Mouse (Mus musculus): ENCODE data around the gene Scamp5.

Gene Scamp5

GRCm38 (mm10) chr9:57467896-57468549, at the start of gene Scamp5:
Scamp5 (minus strand) TSS chr9:57468060.
- DNase-seq (ENCODE audit: low spot score): peak; percentile 95

- peak; percentile 76 for DNase-seq (ENCODE audit: low spot score)
Observed at GRCm38 (mm10) chr9:57517113-57517512, 49.3 kb upstream of the Scamp5 start.

DNA sequence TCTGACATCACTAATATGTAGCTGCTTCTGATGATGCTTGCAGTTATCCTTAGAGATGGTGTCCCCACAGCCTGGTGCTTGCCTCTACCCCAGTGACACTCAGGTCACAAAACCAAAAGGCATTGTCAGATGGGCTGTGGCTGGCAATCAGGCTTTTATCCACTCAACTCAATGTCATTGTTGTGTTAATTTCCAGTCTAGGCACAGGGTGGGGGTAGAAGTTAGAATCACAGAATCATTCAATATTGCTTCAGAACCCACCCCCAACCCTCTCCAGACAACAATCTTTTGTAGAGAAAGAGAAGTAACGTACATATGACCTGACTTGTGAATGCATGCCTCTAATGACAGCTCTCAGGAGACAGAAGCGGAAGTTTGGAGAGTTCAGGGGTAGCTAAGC, 42.7 kb upstream of the Scamp5 start:
- DNase-seq (ENCODE audit: low spot score): no peak

GRCm38 (mm10) chr9:57505700-57506099, 37.8 kb upstream of the Scamp5 start:
- peak; percentile 48 for DNase-seq (ENCODE audit: low spot score)

- DNase-seq (ENCODE audit: low spot score): no peak
Observed at GRCm38 (mm10) chr9:57504891-57505290, 37.0 kb upstream of the Scamp5 start.

DNA sequence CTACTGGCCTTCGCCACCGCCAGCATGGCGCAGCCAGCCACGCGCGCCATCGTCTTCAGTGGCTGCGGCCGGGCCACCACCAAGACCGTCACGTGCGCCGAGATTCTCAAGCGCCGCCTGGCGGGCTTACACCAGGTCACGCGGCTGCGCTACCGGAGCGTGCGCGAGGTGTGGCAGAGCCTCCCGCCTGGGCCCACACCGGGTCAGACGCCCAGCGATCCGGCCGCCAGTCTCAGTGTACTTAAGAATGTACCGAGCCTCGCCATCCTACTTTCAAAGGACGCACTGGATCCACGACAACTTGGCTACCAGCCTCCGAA, 36.5 kb upstream of the Scamp5 start:
- DNase-seq (ENCODE audit: low spot score): peak; percentile 56

DNA sequence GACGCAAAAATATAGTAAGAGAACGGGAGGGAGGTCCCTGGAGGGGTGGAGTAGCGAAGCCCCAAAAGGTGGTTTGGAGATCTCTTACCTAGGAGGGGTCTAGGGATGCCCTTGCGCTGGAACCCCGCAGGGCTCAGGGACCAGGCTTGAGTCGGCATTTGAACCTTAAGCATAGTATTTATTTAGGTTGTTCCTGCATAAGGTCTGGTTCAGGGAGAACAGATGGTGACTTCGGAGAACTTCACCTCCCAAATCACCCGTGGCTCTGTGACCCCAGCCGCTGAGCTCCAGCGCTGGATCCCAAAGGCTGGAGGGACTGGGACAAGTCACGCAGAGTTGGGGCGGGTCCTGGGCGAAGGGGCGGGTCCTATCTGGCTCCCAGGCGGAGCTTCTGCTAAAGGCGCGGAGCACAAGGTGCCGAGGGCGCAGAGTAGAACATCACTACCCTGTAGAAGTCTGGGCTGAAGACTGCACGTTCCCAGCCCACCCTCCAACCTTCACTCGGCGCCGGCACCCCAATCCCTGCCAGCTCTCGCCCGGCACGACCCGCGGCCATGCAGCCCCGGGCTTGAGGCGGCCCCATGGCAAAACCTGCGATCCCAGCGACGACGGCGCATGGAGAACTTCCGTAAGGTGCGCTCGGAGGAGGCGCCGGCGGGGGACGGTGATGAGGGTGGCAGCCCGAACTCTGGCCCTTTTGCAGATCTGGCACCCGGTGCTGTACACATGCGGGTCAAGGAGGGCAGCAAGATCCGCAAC, 35.9 kb upstream of the Scamp5 start, which contains the start of gene Rpp25:
Gene Rpp25 (plus strand): TSS at position 405 of the 759 bp plus-strand sequence.
- peak; percentile 70 for DNase-seq (ENCODE audit: low spot score)

- peak; percentile 20 for DNase-seq (ENCODE audit: low spot score)
Observed at GRCm38 (mm10) chr9:57502911-57503621, 35.2 kb upstream of the Scamp5 start.

DNA sequence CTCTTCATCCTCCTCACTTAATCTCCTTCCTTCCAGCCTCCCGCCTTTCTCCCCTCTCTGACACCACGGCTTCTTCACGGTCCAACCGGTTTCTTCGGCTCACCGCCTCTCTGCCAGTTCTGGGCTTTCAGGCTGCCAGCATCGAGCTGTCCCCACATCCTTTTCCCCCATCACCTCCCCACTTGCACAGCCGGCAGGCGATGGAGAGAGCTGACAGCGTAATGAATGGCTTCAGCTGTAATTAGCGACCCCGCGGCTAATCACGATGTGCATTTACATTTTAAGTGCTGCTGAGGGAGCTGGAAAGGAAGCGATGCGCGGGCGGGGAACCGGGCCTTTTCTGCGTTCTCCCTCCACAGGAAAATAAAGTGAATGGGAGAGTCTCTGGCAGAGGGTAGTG, 34.0 kb upstream of the Scamp5 start:
- DNase-seq (ENCODE audit: low spot score): peak; percentile 51

GRCm38 (mm10) chr9:57501452-57501851, 33.6 kb upstream of the Scamp5 start:
- DNase-seq (ENCODE audit: low spot score): no peak

DNA sequence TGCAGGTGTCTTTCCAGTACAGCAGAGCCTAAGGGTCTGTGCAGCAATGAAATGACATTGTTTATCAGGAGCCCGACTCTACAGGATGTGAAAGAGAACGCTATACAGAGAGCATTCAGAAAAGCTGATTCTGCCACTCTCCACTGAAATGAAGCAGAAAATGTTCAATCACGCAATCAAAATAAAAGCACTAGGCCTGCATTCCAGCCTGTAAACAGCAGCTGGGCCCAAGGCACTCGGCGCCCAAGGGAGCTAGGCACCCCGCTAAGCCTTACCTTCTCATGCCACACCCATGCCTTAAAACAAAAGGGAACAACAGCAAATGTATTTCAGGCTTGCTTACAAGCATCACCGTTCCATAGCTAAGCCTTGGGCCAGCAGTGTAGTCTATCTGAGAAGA, 30.7 kb upstream of the Scamp5 start:
- no peak for DNase-seq (ENCODE audit: low spot score)

DNA sequence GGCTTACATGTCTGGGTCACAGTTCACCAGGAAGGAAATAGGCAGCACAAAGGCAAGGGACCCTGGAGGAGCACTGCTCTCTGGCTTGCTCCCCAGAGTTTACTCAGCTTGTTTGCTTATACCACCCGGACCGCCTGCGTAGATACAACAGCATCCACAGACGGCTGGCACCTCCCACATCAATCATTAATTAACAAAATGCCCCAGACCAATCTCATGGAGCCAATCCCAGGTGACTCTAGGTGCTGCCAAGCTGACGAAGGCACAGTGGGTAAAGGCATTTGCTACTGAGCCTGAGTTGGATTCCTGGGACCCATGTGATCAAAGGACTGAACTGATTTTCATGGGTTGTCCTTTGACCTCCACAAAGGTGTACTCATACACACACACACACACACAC, 29.4 kb upstream of the Scamp5 start:
- no peak for DNase-seq (ENCODE audit: low spot score)

DNA sequence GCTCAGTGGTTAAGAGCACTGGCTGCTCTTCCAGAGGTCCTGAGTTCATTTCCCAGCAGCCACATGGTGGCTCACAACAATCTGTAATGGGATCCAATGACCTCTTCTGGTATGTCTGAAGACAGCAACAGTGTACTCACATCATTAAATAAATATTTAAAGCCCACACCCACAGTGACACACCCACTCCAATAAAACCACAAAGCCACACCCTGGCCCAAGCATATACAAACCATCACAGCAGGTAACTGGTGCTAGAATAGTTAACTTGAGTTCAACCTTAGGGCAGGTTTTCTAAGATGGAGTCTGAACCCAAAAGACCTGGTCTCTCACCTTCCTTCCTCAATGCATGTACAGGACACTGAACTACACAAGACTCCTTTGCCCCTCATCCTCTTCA, 27.1 kb upstream of the Scamp5 start:
- DNase-seq (ENCODE audit: low spot score): no peak

DNA sequence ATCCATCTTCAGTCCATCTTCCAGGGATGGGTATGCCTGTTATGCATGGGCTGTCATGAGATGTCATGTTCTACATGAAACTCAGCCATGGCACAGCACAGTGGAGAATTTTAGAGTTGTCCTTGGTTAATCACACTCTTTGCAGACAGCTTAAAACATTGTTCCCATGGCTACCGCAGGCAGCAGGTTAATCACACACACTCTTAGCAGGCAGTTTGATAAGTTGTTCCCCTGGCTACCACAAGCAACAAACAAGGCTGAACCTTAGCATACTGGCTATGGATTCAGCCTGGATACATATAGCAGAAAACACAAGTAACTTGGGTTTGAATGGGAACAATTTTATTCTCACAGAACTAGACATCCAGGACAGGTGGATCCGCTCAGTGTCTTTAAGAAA, 25.7 kb upstream of the Scamp5 start:
- no peak for DNase-seq (ENCODE audit: low spot score)

DNA sequence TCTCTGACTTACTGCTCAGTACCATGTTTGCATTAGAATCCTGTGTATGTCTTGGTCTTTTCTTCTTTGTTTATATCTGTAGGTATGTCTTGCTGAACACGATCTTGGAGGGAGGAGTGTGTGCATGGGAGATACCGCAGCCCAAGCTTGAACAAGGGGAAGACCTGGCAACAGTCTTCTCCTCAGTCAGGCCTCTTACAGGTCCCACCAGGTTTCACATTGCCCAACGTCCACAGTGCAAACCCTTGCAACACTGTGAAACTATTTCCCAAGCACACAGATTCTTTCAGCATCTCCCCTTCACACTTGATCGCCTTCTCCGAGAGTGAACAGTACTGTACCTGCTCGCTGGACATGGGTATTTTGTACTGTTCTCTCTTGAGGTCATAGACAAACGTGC, 19.9 kb upstream of the Scamp5 start:
- DNase-seq (ENCODE audit: low spot score): no peak

- DNase-seq (ENCODE audit: low spot score): peak; percentile 92
Observed at GRCm38 (mm10) chr9:57485774-57486173, 17.9 kb upstream of the Scamp5 start.

- no peak for DNase-seq (ENCODE audit: low spot score)
Observed at GRCm38 (mm10) chr9:57468914-57469313, 1.1 kb upstream of the Scamp5 start.

DNA sequence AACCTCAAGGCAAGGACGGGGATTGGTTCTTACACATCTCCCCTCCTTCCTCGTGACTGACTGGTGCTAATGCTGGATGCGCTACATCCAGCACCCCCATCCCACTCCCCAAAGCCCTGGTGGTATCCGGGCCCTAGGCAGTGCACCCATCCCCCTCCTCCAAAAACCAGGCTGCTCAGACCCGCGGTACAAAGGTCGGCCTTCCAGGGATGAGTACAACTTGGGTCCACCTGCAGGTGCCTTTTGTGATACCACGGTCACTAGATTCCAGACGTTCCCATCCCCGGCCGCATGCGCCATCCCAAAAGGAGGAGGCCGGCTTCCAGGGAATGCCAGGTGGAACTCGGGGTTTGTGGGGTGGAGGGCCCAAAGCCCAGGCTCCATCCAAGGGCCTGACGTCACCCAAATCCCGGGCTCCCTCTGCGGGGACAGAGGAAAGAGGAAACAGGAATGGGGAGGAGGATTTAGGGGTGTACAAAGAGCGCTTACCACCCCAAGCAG, 539 bp downstream of the Scamp5 start:
- peak; percentile 18 for DNase-seq (ENCODE audit: low spot score)

GRCm38 (mm10) chr9:57466101-57466500, 1.8 kb downstream of the Scamp5 start:
- no peak for DNase-seq (ENCODE audit: low spot score)

- no peak for DNase-seq (ENCODE audit: low spot score)
Observed at GRCm38 (mm10) chr9:57462866-57463265, 5.0 kb downstream of the Scamp5 start.

- no peak for DNase-seq (ENCODE audit: low spot score)
Observed at GRCm38 (mm10) chr9:57459707-57460106, 8.2 kb downstream of the Scamp5 start.

DNA sequence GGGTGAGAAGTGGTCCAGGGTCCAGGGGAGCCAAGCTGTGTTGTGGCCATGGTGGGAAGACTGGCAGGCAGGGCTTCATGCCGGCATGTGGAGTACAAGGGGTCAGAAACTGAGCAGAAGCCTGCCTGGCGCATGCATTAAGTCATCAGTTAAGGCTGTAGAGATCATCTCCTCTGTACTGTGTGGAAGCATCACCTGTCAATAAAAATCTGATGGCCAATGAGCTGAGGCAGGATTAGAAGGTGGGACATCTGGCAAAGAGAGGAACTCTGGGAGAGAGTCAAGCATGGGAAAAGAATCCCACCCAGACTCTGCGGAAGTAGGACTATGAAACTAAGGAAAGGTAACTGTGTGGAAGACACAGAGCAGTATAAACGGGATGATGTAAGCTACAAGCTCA, 14.3 kb downstream of the Scamp5 start:
- DNase-seq (ENCODE audit: low spot score): no peak

Measured in embryo, embryonic 10 days (tissue).